Mouse (Mus musculus) megakaryocyte, embryonic 14.5 days (primary cell): ENCODE results near the gene Inppl1. TPM values are rescaled to one million over a fixed set of nuclear protein-coding genes. Genes with fewer than 3 reads are reported as not detected.
A peak's percentile ranks its signal among the peaks of the same experiment; 100 is the strongest.

ENCODE experiments used
- H3K27me3 ChIP-seq: replicated peaks from 2 replicates; pipeline ENCODE3; 2012; ENCODE audit warnings: inconsistent platforms
- H3K36me3 ChIP-seq: replicated peaks from 2 replicates; pipeline ENCODE3; 2012; ENCODE audit warnings: low read length, inconsistent platforms, mixed read lengths
- H3K4me1 ChIP-seq: 2 replicates; pipeline ENCODE4 v1.6.1; 2012; ENCODE audit warnings: inconsistent platforms
- H3K4me3 ChIP-seq: replicated peaks from 2 replicates; pipeline ENCODE3; 2012; ENCODE audit warnings: moderate library complexity, mild to moderate bottlenecking, inconsistent platforms
- H3K9me3 ChIP-seq: 2 replicates; pipeline ENCODE4 v1.6.1; 2012; ENCODE audit warnings: inconsistent platforms
- FLI1 ChIP-seq: IDR thresholded peaks from 2 replicates; pipeline ENCODE4 v1.6.1; 2012; ENCODE audit warnings: low read length, inconsistent platforms, mixed read lengths
- GATA1 ChIP-seq: IDR thresholded peaks from 3 replicates; pipeline ENCODE4 v1.6.1; 2012; ENCODE audit warnings: mixed read lengths, low read length, inconsistent platforms, borderline replicate concordance
- polyA plus RNA-seq: library from polyadenylated mRNA; stranded (reverse); fragments of >175 nt; gene quantifications from 2 replicates; pipeline ENCODE4 v1.2.3, GENCODE M21; 2012; ENCODE audit warnings: low replicate concordance; ENCODE audit not compliant: insufficient read depth

Inppl1 gene
- polyA plus RNA-seq, 1 experiment, result 78.9 TPM

- Histone ChIP-seq H3K9me3 (peaks cover 10% of the 10 kb centered on the region; the same call in 1 of the 2 replicates), H3K36me3 (peaks cover 81% of the 10 kb centered on the region), H3K4me3 (no peak overlapping the region), H3K4me1 (peaks cover 21% of the 10 kb centered on the region), H3K27me3 (peaks cover 30% of the 10 kb centered on the region)
- TF ChIP-seq FLI1, result no peak
- no peak for TF ChIP-seq GATA1
Observed at GRCm38 (mm10) chr7:101832372-101832771, 5.7 kb downstream of the Inppl1 start.

GRCm38 (mm10) chr7:101831437-101831836 lies 6.6 kb downstream of the Inppl1 start:
- H3K27me3 ChIP-seq, result peaks cover 27% of the 10 kb centered on the region
- no peak overlapping the region for H3K4me3 ChIP-seq
- peaks cover 91% of the 10 kb centered on the region for H3K36me3 ChIP-seq
- H3K4me1 ChIP-seq, result peaks cover 15% of the 10 kb centered on the region
- TF ChIP-seq GATA1, result no peak
- no peak for TF ChIP-seq FLI1
- H3K9me3 ChIP-seq, result peaks cover 10% of the 10 kb centered on the region; the same call in 1 of the 2 replicates

- Histone ChIP-seq H3K36me3 (peaks cover 99% of the 10 kb centered on the region), H3K4me3 (no peak overlapping the region), H3K4me1 (peaks cover 7% of the 10 kb centered on the region), H3K27me3 (peaks cover 24% of the 10 kb centered on the region), H3K9me3 (peaks cover 10% of the 10 kb centered on the region; the same call in 1 of the 2 replicates)
- no peak for TF ChIP-seq FLI1
- no peak for TF ChIP-seq GATA1
Observed at GRCm38 (mm10) chr7:101830373-101830772, 7.7 kb downstream of the Inppl1 start.

- peaks cover 1% of the 10 kb centered on the region; the same call in 1 of the 2 replicates for H3K9me3 ChIP-seq
- H3K27me3 ChIP-seq, result peaks cover 61% of the 10 kb centered on the region
- H3K36me3 ChIP-seq, result peaks cover 57% of the 10 kb centered on the region
- H3K4me1 ChIP-seq, result peaks cover 23% of the 10 kb centered on the region
- no peak overlapping the region for H3K4me3 ChIP-seq
- TF ChIP-seq FLI1 (no peak), GATA1 (no peak)
Observed at GRCm38 (mm10) chr7:101823758-101824630, 14.0 kb downstream of the Inppl1 start.

- H3K4me1 ChIP-seq, result peaks cover 28% of the 10 kb centered on the region
- no peak for TF ChIP-seq FLI1
- no peak for TF ChIP-seq GATA1
- peaks cover 5% of the 10 kb centered on the region; the same call in 1 of the 2 replicates for H3K9me3 ChIP-seq
- H3K4me3 ChIP-seq, result no peak overlapping the region
- H3K36me3 ChIP-seq, result peaks cover 48% of the 10 kb centered on the region
- H3K27me3 ChIP-seq, result peaks cover 70% of the 10 kb centered on the region
Observed at GRCm38 (mm10) chr7:101822836-101823757, 14.9 kb downstream of the Inppl1 start.

- H3K4me1 ChIP-seq, result peaks cover 40% of the 10 kb centered on the region
- no peak for TF ChIP-seq FLI1
- TF ChIP-seq GATA1, result no peak
- H3K36me3 ChIP-seq, result peaks cover 35% of the 10 kb centered on the region
- peaks cover 5% of the 10 kb centered on the region; the same call in 1 of the 2 replicates for H3K9me3 ChIP-seq
- peaks cover 83% of the 10 kb centered on the region for H3K27me3 ChIP-seq
- H3K4me3 ChIP-seq, result peak overlapping the region; percentile 89
Observed at GRCm38 (mm10) chr7:101821571-101822501, 16.2 kb downstream of the Inppl1 start.

- no peak for TF ChIP-seq FLI1
- TF ChIP-seq GATA1, result no peak
- H3K4me1 ChIP-seq, result peaks cover 40% of the 10 kb centered on the region
- H3K27me3 ChIP-seq, result peaks cover 86% of the 10 kb centered on the region
- H3K4me3 ChIP-seq, result peak overlapping the region; percentile 87
- peaks cover 5% of the 10 kb centered on the region; the same call in 1 of the 2 replicates for H3K9me3 ChIP-seq
- H3K36me3 ChIP-seq, result peaks cover 21% of the 10 kb centered on the region
Observed at GRCm38 (mm10) chr7:101820295-101821030, 17.6 kb downstream of the Inppl1 start.

GRCm38 (mm10) chr7:101817861-101818401 lies 20.1 kb downstream of the Inppl1 start, which contains the start of gene Phox2a:
Gene Phox2a (plus strand): TSS chr7:101818313.
- Histone ChIP-seq H3K27me3 (peaks cover 87% of the 10 kb centered on the region), H3K4me1 (peaks cover 40% of the 10 kb centered on the region), H3K4me3 (no peak within 1 kb of the TSS), H3K36me3 (no peaks in the 10 kb centered on the region), H3K9me3 (peaks cover 24% of the 10 kb centered on the region)
- TF ChIP-seq FLI1 (no peak), GATA1 (no peak)
